Mouse (Mus musculus): ENCODE results near the gene Myo1h. TPM values are rescaled to one million over a fixed set of nuclear protein-coding genes. Genes with fewer than 3 reads are reported as not detected.

Gene Myo1h
- polyA plus RNA-seq, 1 experiment from 2014 or later = 0.74 TPM

- no peaks in the 10 kb centered on the region for H3K9me3 ChIP-seq (ENCODE audit: control insufficient read depth, low read length)
- no peak overlapping the region for H3K4me3 ChIP-seq (replicated peaks; ENCODE audit: low read depth, low read length)
- 76% methylated on average over 11 of the region's 11 CpGs for WGBS
- H3K9ac ChIP-seq (replicated peaks; ENCODE audit: low read length) = no peak overlapping the region
- no peak for ATAC-seq (ENCODE audit: low FRiP score, low TSS enrichment)
- H3K36me3 ChIP-seq (ENCODE audit: control insufficient read depth, insufficient read depth, low read length) = peaks cover 76% of the 10 kb centered on the region
- no peaks in the 10 kb centered on the region for H3K27me3 ChIP-seq (ENCODE audit: control insufficient read depth, insufficient read depth, low read length)
- DNase-seq = no peak
- peaks cover 7% of the 10 kb centered on the region; the same call in 1 of the 2 replicates for H3K4me1 ChIP-seq (ENCODE audit: control insufficient read depth, insufficient read depth, low read length)
- H3K27ac ChIP-seq (replicated peaks; ENCODE audit: low read depth, low read length) = no peak overlapping the region
- H3K4me2 ChIP-seq (ENCODE audit: low read length) = no peak overlapping the region
Observed at GRCm38 (mm10) chr5:114373174-114373573, 84.2 kb downstream of the Myo1h start.

- ATAC-seq (ENCODE audit: low FRiP score, low TSS enrichment) = no peak
- Histone ChIP-seq H3K9me3 (ENCODE audit: control insufficient read depth, low read length) (no peaks in the 10 kb centered on the region), H3K36me3 (ENCODE audit: control insufficient read depth, insufficient read depth, low read length) (peaks cover 72% of the 10 kb centered on the region), H3K4me1 (ENCODE audit: control insufficient read depth, insufficient read depth, low read length) (peaks cover 9% of the 10 kb centered on the region), H3K4me2 (ENCODE audit: low read length) (no peak overlapping the region), H3K27ac (replicated peaks; ENCODE audit: low read depth, low read length) (no peak overlapping the region), H3K9ac (replicated peaks; ENCODE audit: low read length) (no peak overlapping the region), H3K4me3 (replicated peaks; ENCODE audit: low read depth, low read length) (no peak overlapping the region), H3K27me3 (ENCODE audit: control insufficient read depth, insufficient read depth, low read length) (no peaks in the 10 kb centered on the region)
- no peak for DNase-seq
- WGBS = 93% methylated on average over 9 of the region's 9 CpGs
Observed at GRCm38 (mm10) chr5:114373581-114373980, 84.6 kb downstream of the Myo1h start.

GRCm38 (mm10) chr5:114374409-114375213 is 85.6 kb downstream of the Myo1h start:
- no peaks in the 10 kb centered on the region for H3K9me3 ChIP-seq (ENCODE audit: control insufficient read depth, low read length)
- DNase-seq = no peak
- no peak overlapping the region for H3K4me3 ChIP-seq (replicated peaks; ENCODE audit: low read depth, low read length)
- no peak overlapping the region for H3K4me2 ChIP-seq (ENCODE audit: low read length)
- H3K27ac ChIP-seq (replicated peaks; ENCODE audit: low read depth, low read length) = no peak overlapping the region
- H3K36me3 ChIP-seq (ENCODE audit: control insufficient read depth, insufficient read depth, low read length) = peaks cover 62% of the 10 kb centered on the region
- WGBS = 92% methylated on average over 23 of the region's 23 CpGs
- H3K27me3 ChIP-seq (ENCODE audit: control insufficient read depth, insufficient read depth, low read length) = no peaks in the 10 kb centered on the region
- no peak overlapping the region for H3K9ac ChIP-seq (replicated peaks; ENCODE audit: low read length)
- peaks cover 12% of the 10 kb centered on the region for H3K4me1 ChIP-seq (ENCODE audit: control insufficient read depth, insufficient read depth, low read length)
- ATAC-seq (ENCODE audit: low FRiP score, low TSS enrichment) = no peak

- Histone ChIP-seq H3K4me2 (ENCODE audit: low read length) (peak overlapping the region; percentile 90), H3K9me3 (ENCODE audit: control insufficient read depth, low read length) (no peaks in the 10 kb centered on the region), H3K27me3 (ENCODE audit: control insufficient read depth, insufficient read depth, low read length) (no peaks in the 10 kb centered on the region), H3K4me3 (replicated peaks; ENCODE audit: low read depth, low read length) (peak overlapping the region; percentile 62), H3K4me1 (ENCODE audit: control insufficient read depth, insufficient read depth, low read length) (peaks cover 22% of the 10 kb centered on the region), H3K36me3 (ENCODE audit: control insufficient read depth, insufficient read depth, low read length) (peaks cover 26% of the 10 kb centered on the region), H3K27ac (replicated peaks; ENCODE audit: low read depth, low read length) (no peak overlapping the region), H3K9ac (replicated peaks; ENCODE audit: low read length) (peak overlapping the region; percentile 84; the same call in 1 of the 2 replicates)
- DNase-seq (no peak), ATAC-seq (ENCODE audit: low FRiP score, low TSS enrichment) (no peak)
- WGBS = 81% methylated on average over 10 of the region's 10 CpGs
Observed at GRCm38 (mm10) chr5:114378177-114378920, 89.4 kb downstream of the Myo1h start.

- H3K27ac ChIP-seq (replicated peaks; ENCODE audit: low read depth, low read length) = peak overlapping the region; percentile 89
- H3K9me3 ChIP-seq (ENCODE audit: control insufficient read depth, low read length) = no peaks in the 10 kb centered on the region
- ATAC-seq (ENCODE audit: low FRiP score, low TSS enrichment) (no peak), DNase-seq (no peak)
- H3K36me3 ChIP-seq (ENCODE audit: control insufficient read depth, insufficient read depth, low read length) = peaks cover 20% of the 10 kb centered on the region
- H3K4me3 ChIP-seq (replicated peaks; ENCODE audit: low read depth, low read length) = peak overlapping the region; percentile 62
- peaks cover 22% of the 10 kb centered on the region for H3K4me1 ChIP-seq (ENCODE audit: control insufficient read depth, insufficient read depth, low read length)
- H3K27me3 ChIP-seq (ENCODE audit: control insufficient read depth, insufficient read depth, low read length) = no peaks in the 10 kb centered on the region
- peak overlapping the region; percentile 84 for H3K9ac ChIP-seq (replicated peaks; ENCODE audit: low read length)
- peak overlapping the region; percentile 90 for H3K4me2 ChIP-seq (ENCODE audit: low read length)
- WGBS = 34% methylated on average over 6 of the region's 6 CpGs
Observed at GRCm38 (mm10) chr5:114378936-114379335, 90.0 kb downstream of the Myo1h start.

- no peak for DNase-seq
- peak overlapping the region; percentile 84 for H3K9ac ChIP-seq (replicated peaks; ENCODE audit: low read length)
- H3K4me1 ChIP-seq (ENCODE audit: control insufficient read depth, insufficient read depth, low read length) = peaks cover 22% of the 10 kb centered on the region
- H3K27me3 ChIP-seq (ENCODE audit: control insufficient read depth, insufficient read depth, low read length) = no peaks in the 10 kb centered on the region
- peaks cover 18% of the 10 kb centered on the region for H3K36me3 ChIP-seq (ENCODE audit: control insufficient read depth, insufficient read depth, low read length)
- peak overlapping the region; percentile 90 for H3K4me2 ChIP-seq (ENCODE audit: low read length)
- 1% methylated on average over 20 of the region's 20 CpGs for WGBS
- peak overlapping the region; percentile 89 for H3K27ac ChIP-seq (replicated peaks; ENCODE audit: low read depth, low read length)
- peak; percentile 5; the same call in 1 of the 2 replicates for ATAC-seq (ENCODE audit: low FRiP score, low TSS enrichment)
- no peaks in the 10 kb centered on the region for H3K9me3 ChIP-seq (ENCODE audit: control insufficient read depth, low read length)
- H3K4me3 ChIP-seq (replicated peaks; ENCODE audit: low read depth, low read length) = peak overlapping the region; percentile 62
Observed at GRCm38 (mm10) chr5:114379763-114380162, 90.8 kb downstream of the Myo1h start.

GRCm38 (mm10) chr5:114380209-114381012 is 91.4 kb downstream of the Myo1h start, which contains the start of the genes Kctd10 and Ube3b:
Kctd10 (minus strand) TSS chr5:114380508.
Ube3b (plus strand) TSS chr5:114380607.
- Histone ChIP-seq H3K4me1 (ENCODE audit: control insufficient read depth, insufficient read depth, low read length) (peaks cover 22% of the 10 kb centered on the region), H3K27ac (replicated peaks; ENCODE audit: low read depth, low read length) (peak within 1 kb of the TSS; percentile 89), H3K36me3 (ENCODE audit: control insufficient read depth, insufficient read depth, low read length) (peaks cover 20% of the 10 kb centered on the region), H3K4me3 (replicated peaks; ENCODE audit: low read depth, low read length) (peak within 1 kb of the TSS; percentile 62), H3K27me3 (ENCODE audit: control insufficient read depth, insufficient read depth, low read length) (no peaks in the 10 kb centered on the region), H3K4me2 (ENCODE audit: low read length) (peak within 1 kb of the TSS; percentile 90), H3K9me3 (ENCODE audit: control insufficient read depth, low read length) (no peaks in the 10 kb centered on the region), H3K9ac (replicated peaks; ENCODE audit: low read length) (peak within 1 kb of the TSS; percentile 84)
- peak; percentile 94 for ATAC-seq (ENCODE audit: low FRiP score, low TSS enrichment)
- WGBS = under 1% methylated on average over 74 of the region's 74 CpGs
- DNase-seq = peak; percentile 95

GRCm38 (mm10) chr5:114381013-114381351 is 92.0 kb downstream of the Myo1h start:
- no peak for ATAC-seq (ENCODE audit: low FRiP score, low TSS enrichment)
- Histone ChIP-seq H3K9me3 (ENCODE audit: control insufficient read depth, low read length) (no peaks in the 10 kb centered on the region), H3K36me3 (ENCODE audit: control insufficient read depth, insufficient read depth, low read length) (peaks cover 19% of the 10 kb centered on the region), H3K4me3 (replicated peaks; ENCODE audit: low read depth, low read length) (peak overlapping the region; percentile 62), H3K4me1 (ENCODE audit: control insufficient read depth, insufficient read depth, low read length) (peaks cover 22% of the 10 kb centered on the region), H3K4me2 (ENCODE audit: low read length) (peak overlapping the region; percentile 90), H3K9ac (replicated peaks; ENCODE audit: low read length) (peak overlapping the region; percentile 84), H3K27me3 (ENCODE audit: control insufficient read depth, insufficient read depth, low read length) (no peaks in the 10 kb centered on the region), H3K27ac (replicated peaks; ENCODE audit: low read depth, low read length) (peak overlapping the region; percentile 89)
- DNase-seq = peak; percentile 33
- under 1% methylated on average over 18 of the region's 18 CpGs for WGBS
